Mouse (Mus musculus) MEL (cell line): Measurements from ENCODE around the gene Gcdh.

Experiments used
- BHLHE40 ChIP-seq: IDR thresholded peaks from 2 replicates; pipeline ENCODE4 v1.6.1; 2012; ENCODE audit warnings: low read depth, mild to moderate bottlenecking, inconsistent platforms, low read length, improper control_type of control experiment, borderline replicate concordance
- CHD1 ChIP-seq: IDR thresholded peaks from 2 replicates; pipeline ENCODE4 v1.6.1; 2012; ENCODE audit warnings: low read depth, mild to moderate bottlenecking, inconsistent platforms, low read length, improper control_type of control experiment
- CTCF ChIP-seq, 3 experiments: IDR thresholded peaks in 2 of 3; conservative IDR thresholded peaks in 1 of 3; 2 replicates each; pipeline ENCODE4 v1.5.1; 2011 to 2012; ENCODE audit warnings: low read length in 3 of 3, low read depth in 2 of 3, mild to moderate bottlenecking in 2 of 3, improper control_type of control experiment in 1 of 3, inconsistent platforms in 1 of 3, mixed read lengths in 1 of 3, moderate library complexity in 1 of 3; ENCODE audit not compliant: control insufficient read depth in 1 of 3, insufficient read depth in 1 of 3, poor library complexity in 1 of 3, severe bottlenecking in 1 of 3
- ELF1 ChIP-seq: IDR thresholded peaks from 2 replicates; pipeline ENCODE4 v1.6.1; 2014; ENCODE audit warnings: low read depth, mild to moderate bottlenecking, inconsistent platforms, low read length, improper control_type of control experiment, moderate library complexity
- EP300 ChIP-seq, 2 experiments: IDR thresholded peaks; 2 replicates each; pipeline ENCODE4 v1.6.1; 2011; ENCODE audit warnings: improper control_type of control experiment in 2 of 2, low read length in 2 of 2, low read depth in 1 of 2, mild to moderate bottlenecking in 1 of 2
- GATA1 ChIP-seq: IDR thresholded peaks from 2 replicates; pipeline ENCODE4 v1.6.1; 2011; ENCODE audit warnings: low read depth, low read length, improper control_type of control experiment
- MAX ChIP-seq: IDR thresholded peaks from 2 replicates; pipeline ENCODE4 v1.6.1; 2011; ENCODE audit warnings: low read length, improper control_type of control experiment
- MAZ ChIP-seq: IDR thresholded peaks from 2 replicates; pipeline ENCODE4 v1.6.1; 2012; ENCODE audit warnings: low read depth, mild to moderate bottlenecking, inconsistent platforms, low read length, improper control_type of control experiment
- MEF2A ChIP-seq: IDR thresholded peaks from 2 replicates; pipeline ENCODE4 v1.6.1; 2014; ENCODE audit warnings: low read depth, mild to moderate bottlenecking, inconsistent platforms, low read length, improper control_type of control experiment; ENCODE audit not compliant: poor library complexity, insufficient replicate concordance, severe bottlenecking; ENCODE audit errors: extremely low read depth
- MYB ChIP-seq: IDR thresholded peaks from 2 replicates; pipeline ENCODE4 v1.6.1; 2011; ENCODE audit warnings: mild to moderate bottlenecking, low read depth, low read length, improper control_type of control experiment
- POLR2A ChIP-seq, 2 experiments: IDR thresholded peaks; 2 replicates each; pipeline ENCODE4 v1.6.1; 2011 to 2012; ENCODE audit warnings: low read length in 2 of 2, mild to moderate bottlenecking in 2 of 2, control low read depth in 1 of 2, improper control_type of control experiment in 1 of 2, low read depth in 1 of 2, moderate library complexity in 1 of 2; ENCODE audit not compliant: control insufficient read depth in 1 of 2, insufficient read depth in 1 of 2, poor library complexity in 1 of 2
- TAL1 ChIP-seq: IDR thresholded peaks from 2 replicates; pipeline ENCODE4 v1.6.1; 2012; ENCODE audit warnings: mild to moderate bottlenecking, inconsistent platforms, low read length, moderate library complexity, mixed read lengths
- TBP ChIP-seq: IDR thresholded peaks from 2 replicates; pipeline ENCODE4 v1.8.0; 2011; ENCODE audit warnings: low read depth, low read length, improper control_type of control experiment
- ZNF384 ChIP-seq: IDR thresholded peaks from 2 replicates; pipeline ENCODE4 v1.6.1; 2012; ENCODE audit warnings: low read depth, mild to moderate bottlenecking, inconsistent platforms, low read length, improper control_type of control experiment

DNA sequence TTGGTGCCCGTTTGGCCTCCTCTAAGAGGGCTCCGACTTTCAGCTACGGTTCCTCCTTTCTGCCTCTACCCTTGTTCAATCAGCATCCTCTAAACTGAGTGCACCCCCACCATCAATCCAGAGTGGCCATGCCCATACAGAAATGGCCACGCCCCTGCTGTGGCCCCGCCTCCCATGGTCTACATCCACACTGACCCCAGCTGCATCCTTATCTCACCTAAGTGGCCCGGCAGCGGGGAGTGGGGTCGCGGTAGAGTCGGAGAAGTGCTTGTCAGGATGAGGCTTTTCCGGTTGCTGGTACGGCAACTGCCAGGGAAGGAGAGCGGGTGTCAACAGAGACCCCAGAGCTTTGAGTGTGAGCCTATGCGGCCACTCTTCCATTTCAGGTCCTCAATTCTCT, 41.8 kb upstream of the Gcdh start:
- TF ChIP-seq CTCF (IDR thresholded peaks at IDR 0.05 in 2 of 3, conservative IDR thresholded peaks at IDR 0.05 in 1 of 3; ENCODE audit: control insufficient read depth in 1 of 3, insufficient read depth in 1 of 3, low read depth in 2 of 3, low read length in 3 of 3, poor library complexity in 1 of 3, severe bottlenecking in 1 of 3) (no peak), MAZ (no peak), GATA1 (no peak), EP300 (IDR thresholded peaks at IDR 0.05; ENCODE audit: low read depth in 1 of 2, low read length in 2 of 2) (no peak), ZNF384 (no peak), POLR2A (IDR thresholded peaks at IDR 0.05; ENCODE audit: control insufficient read depth in 1 of 2, insufficient read depth in 1 of 2, low read depth in 1 of 2, low read length in 2 of 2, poor library complexity in 1 of 2) (no peak), TAL1 (no peak), MEF2A (no peak), MAX (no peak), TBP (no peak), BHLHE40 (no peak), MYB (no peak), ELF1 (no peak), CHD1 (no peak)
